Mouse (Mus musculus) CD4-positive, CD25-positive, alpha-beta regulatory T cell, adult 2 months (primary cell): Measurements from ENCODE around the gene Dclk1.

Experiments used
- DNase-seq: peaks from one replicate; pipeline ENCODE4 v3.0.0-alpha.2; 2012; ENCODE audit warnings: low read depth, low spot score

Gene Dclk1

DNA sequence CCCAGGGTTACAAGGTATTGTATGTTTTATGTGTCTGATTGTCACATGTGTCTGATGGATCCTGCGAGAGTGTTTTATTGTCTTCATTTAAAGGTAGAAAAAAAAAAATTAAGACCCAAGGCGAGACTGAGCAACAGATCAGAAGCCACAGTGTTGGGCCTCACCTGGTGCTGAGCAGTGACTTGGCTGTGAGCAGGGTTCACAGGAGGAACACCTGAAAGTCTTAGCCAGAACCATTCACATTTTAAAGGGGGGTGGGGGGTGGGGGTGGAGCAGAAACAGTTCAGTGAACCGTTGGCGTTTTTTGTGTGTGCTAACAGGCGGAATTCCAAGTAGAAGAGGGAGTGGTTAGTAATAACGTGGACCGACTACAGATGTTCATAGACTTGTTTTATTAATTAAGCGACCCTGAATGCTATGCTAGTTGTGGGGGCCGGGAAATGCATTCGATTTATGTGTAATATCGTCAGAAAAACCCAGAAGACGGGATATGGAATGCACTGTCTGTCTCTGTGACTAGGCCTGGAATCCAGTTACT, 345.3 kb downstream of the Dclk1 start:
- DNase-seq, result no peak

DNA sequence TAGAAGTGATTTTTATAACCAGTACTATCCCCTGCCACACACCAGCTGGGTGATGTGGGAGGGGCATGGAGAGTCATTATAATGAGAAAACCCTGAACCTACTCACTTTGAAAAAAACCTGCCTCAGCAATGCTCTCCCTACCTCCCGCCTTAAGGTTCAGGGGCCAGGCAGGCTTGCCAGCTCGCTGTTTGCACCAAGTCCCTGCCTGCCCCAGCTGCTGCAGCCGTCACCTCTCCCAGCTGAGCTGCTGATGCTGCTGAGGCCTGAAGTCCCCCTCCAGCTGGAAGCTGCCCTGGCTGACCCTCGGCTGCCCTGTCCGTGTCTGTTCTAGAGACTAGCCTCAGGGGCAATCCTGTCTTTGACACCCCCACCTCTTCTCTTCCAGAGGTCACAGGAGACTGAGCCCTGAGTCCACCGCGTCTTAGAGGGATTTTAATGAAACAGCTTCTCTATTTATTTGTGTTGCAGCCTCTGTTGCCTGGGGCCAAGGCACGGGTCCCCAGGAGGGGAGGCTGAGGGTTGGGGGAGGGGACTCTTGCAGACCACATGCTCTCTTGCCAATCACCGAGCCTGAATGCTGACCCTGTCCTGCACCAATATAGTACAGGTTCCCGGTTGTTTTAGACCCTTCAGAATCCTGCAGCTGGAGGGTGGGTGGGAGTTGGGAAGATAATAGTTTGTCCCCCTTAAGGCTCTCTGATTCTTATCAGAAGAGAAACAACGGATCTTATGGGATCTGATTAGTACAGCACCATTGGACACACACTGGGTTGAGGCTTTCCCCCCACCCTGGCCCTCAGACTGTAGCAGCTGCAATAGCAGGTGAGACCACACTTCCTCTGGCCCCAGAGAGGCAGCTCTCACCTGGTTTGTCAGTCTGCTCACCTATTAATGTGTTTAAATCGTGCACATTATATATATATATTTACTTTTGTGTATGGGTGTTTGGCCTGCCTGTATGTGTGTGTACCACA, 346.1 kb downstream of the Dclk1 start:
- DNase-seq, result no peak
